Mouse (Mus musculus): ENCODE results near the gene Fam114a2. TPM values are rescaled to one million over a fixed set of nuclear protein-coding genes. Genes with fewer than 3 reads are reported as not detected.
A peak's percentile ranks its signal among the peaks of the same experiment; 100 is the strongest.

The Fam114a2 gene
- polyA plus RNA-seq, 1 experiment from 2014 or later: 59.1 TPM

GRCm38 (mm10) chr11:57525900-57526299, 7.5 kb upstream of the Fam114a2 start:
- ATAC-seq (ENCODE audit: insufficient read depth, low FRiP score, low TSS enrichment) (no peak), DNase-seq (ENCODE audit: low spot score) (no peak)
- Histone ChIP-seq H3K4me1 (ENCODE audit: control insufficient read depth, insufficient read depth, low read length) (no peaks in the 10 kb centered on the region), H3K36me3 (ENCODE audit: control insufficient read depth, insufficient read depth, low read length) (peaks cover 2% of the 10 kb centered on the region; the same call in 1 of the 2 replicates), H3K9me3 (ENCODE audit: control insufficient read depth, low read length) (no peaks in the 10 kb centered on the region), H3K9ac (ENCODE audit: low read length) (no peak overlapping the region), H3K27me3 (ENCODE audit: control insufficient read depth, insufficient read depth, low read length) (no peaks in the 10 kb centered on the region), H3K4me2 (ENCODE audit: low read depth) (no peak overlapping the region), H3K27ac (ENCODE audit: low read depth, low read length) (no peak overlapping the region), H3K4me3 (ENCODE audit: low read depth, low read length) (no peak overlapping the region)
- 88% methylated on average over 3 of the region's 3 CpGs for WGBS

GRCm38 (mm10) chr11:57524597-57524996, 6.2 kb upstream of the Fam114a2 start:
- no peaks in the 10 kb centered on the region for H3K4me1 ChIP-seq (ENCODE audit: control insufficient read depth, insufficient read depth, low read length)
- no peak overlapping the region for H3K4me3 ChIP-seq (ENCODE audit: low read depth, low read length)
- no peak overlapping the region for H3K27ac ChIP-seq (ENCODE audit: low read depth, low read length)
- no peaks in the 10 kb centered on the region for H3K27me3 ChIP-seq (ENCODE audit: control insufficient read depth, insufficient read depth, low read length)
- ATAC-seq (ENCODE audit: insufficient read depth, low FRiP score, low TSS enrichment) (no peak), DNase-seq (ENCODE audit: low spot score) (no peak)
- no peak overlapping the region for H3K4me2 ChIP-seq (ENCODE audit: low read depth)
- H3K36me3 ChIP-seq (ENCODE audit: control insufficient read depth, insufficient read depth, low read length): 0 out of 2 replicates have a peak, but pooled peaks cover 2% of the 10 kb centered on the region
- H3K9ac ChIP-seq (ENCODE audit: low read length): no peak overlapping the region
- H3K9me3 ChIP-seq (ENCODE audit: control insufficient read depth, low read length): no peaks in the 10 kb centered on the region

- WGBS: 95% methylated on average over 3 of the region's 3 CpGs
- no peaks in the 10 kb centered on the region for H3K9me3 ChIP-seq (ENCODE audit: control insufficient read depth, low read length)
- DNase-seq (ENCODE audit: low spot score): no peak
- H3K4me2 ChIP-seq (ENCODE audit: low read depth): no peak overlapping the region
- ATAC-seq (ENCODE audit: insufficient read depth, low FRiP score, low TSS enrichment): no peak
- H3K27ac ChIP-seq (ENCODE audit: low read depth, low read length): no peak overlapping the region
- no peak overlapping the region for H3K9ac ChIP-seq (ENCODE audit: low read length)
- no peak overlapping the region for H3K4me3 ChIP-seq (ENCODE audit: low read depth, low read length)
- H3K36me3 ChIP-seq (ENCODE audit: control insufficient read depth, insufficient read depth, low read length): 0 out of 2 replicates have a peak, but pooled peaks cover 2% of the 10 kb centered on the region
- H3K27me3 ChIP-seq (ENCODE audit: control insufficient read depth, insufficient read depth, low read length): no peaks in the 10 kb centered on the region
- H3K4me1 ChIP-seq (ENCODE audit: control insufficient read depth, insufficient read depth, low read length): 0 out of 2 replicates have a peak, but pooled peaks cover 3% of the 10 kb centered on the region
These were observed 5.0 kb upstream of the Fam114a2 start for GRCm38 (mm10) chr11:57523418-57523817.

GRCm38 (mm10) chr11:57522046-57522445, 3.6 kb upstream of the Fam114a2 start:
- Histone ChIP-seq H3K4me1 (ENCODE audit: control insufficient read depth, insufficient read depth, low read length) (peaks cover 6% of the 10 kb centered on the region; the same call in 1 of the 2 replicates), H3K36me3 (ENCODE audit: control insufficient read depth, insufficient read depth, low read length) (0 out of 2 replicates have a peak, but pooled peaks cover 2% of the 10 kb centered on the region), H3K4me2 (ENCODE audit: low read depth) (no peak overlapping the region), H3K9me3 (ENCODE audit: control insufficient read depth, low read length) (no peaks in the 10 kb centered on the region), H3K27me3 (ENCODE audit: control insufficient read depth, insufficient read depth, low read length) (no peaks in the 10 kb centered on the region), H3K4me3 (ENCODE audit: low read depth, low read length) (no peak overlapping the region), H3K9ac (ENCODE audit: low read length) (no peak overlapping the region), H3K27ac (ENCODE audit: low read depth, low read length) (no peak overlapping the region)
- DNase-seq (ENCODE audit: low spot score) (no peak), ATAC-seq (ENCODE audit: insufficient read depth, low FRiP score, low TSS enrichment) (no peak)
- WGBS: 89% methylated on average over 7 of the region's 7 CpGs

- 98% methylated on average over 3 of the region's 3 CpGs for WGBS
- Histone ChIP-seq H3K4me1 (ENCODE audit: control insufficient read depth, insufficient read depth, low read length) (peaks cover 8% of the 10 kb centered on the region; the same call in 1 of the 2 replicates), H3K9me3 (ENCODE audit: control insufficient read depth, low read length) (no peaks in the 10 kb centered on the region), H3K4me3 (ENCODE audit: low read depth, low read length) (no peak overlapping the region), H3K4me2 (ENCODE audit: low read depth) (no peak overlapping the region), H3K36me3 (ENCODE audit: control insufficient read depth, insufficient read depth, low read length) (0 out of 2 replicates have a peak, but pooled peaks cover 2% of the 10 kb centered on the region), H3K27ac (ENCODE audit: low read depth, low read length) (no peak overlapping the region), H3K27me3 (ENCODE audit: control insufficient read depth, insufficient read depth, low read length) (no peaks in the 10 kb centered on the region), H3K9ac (ENCODE audit: low read length) (no peak overlapping the region)
- DNase-seq (ENCODE audit: low spot score) (no peak), ATAC-seq (ENCODE audit: insufficient read depth, low FRiP score, low TSS enrichment) (no peak)
These were observed 2.8 kb upstream of the Fam114a2 start for GRCm38 (mm10) chr11:57521206-57521605.

GRCm38 (mm10) chr11:57519304-57519703, 887 bp upstream of the Fam114a2 start:
- Histone ChIP-seq H3K27me3 (ENCODE audit: control insufficient read depth, insufficient read depth, low read length) (no peaks in the 10 kb centered on the region), H3K4me2 (ENCODE audit: low read depth) (peak overlapping the region; percentile 56), H3K27ac (ENCODE audit: low read depth, low read length) (no peak overlapping the region), H3K9me3 (ENCODE audit: control insufficient read depth, low read length) (no peaks in the 10 kb centered on the region), H3K4me1 (ENCODE audit: control insufficient read depth, insufficient read depth, low read length) (peaks cover 8% of the 10 kb centered on the region; the same call in 1 of the 2 replicates), H3K4me3 (ENCODE audit: low read depth, low read length) (peak overlapping the region; percentile 91), H3K36me3 (ENCODE audit: control insufficient read depth, insufficient read depth, low read length) (0 out of 2 replicates have a peak, but pooled peaks cover 2% of the 10 kb centered on the region), H3K9ac (ENCODE audit: low read length) (peak overlapping the region; percentile 87)
- DNase-seq (ENCODE audit: low spot score): no peak
- ATAC-seq (ENCODE audit: insufficient read depth, low FRiP score, low TSS enrichment): no peak
- 76% methylated on average over 5 of the region's 5 CpGs for WGBS

GRCm38 (mm10) chr11:57518751-57519148, 333 bp upstream of the Fam114a2 start:
- Histone ChIP-seq H3K4me1 (ENCODE audit: control insufficient read depth, insufficient read depth, low read length) (peaks cover 8% of the 10 kb centered on the region; the same call in 1 of the 2 replicates), H3K27ac (ENCODE audit: low read depth, low read length) (no peak overlapping the region), H3K36me3 (ENCODE audit: control insufficient read depth, insufficient read depth, low read length) (0 out of 2 replicates have a peak, but pooled peaks cover 2% of the 10 kb centered on the region), H3K9me3 (ENCODE audit: control insufficient read depth, low read length) (no peaks in the 10 kb centered on the region), H3K27me3 (ENCODE audit: control insufficient read depth, insufficient read depth, low read length) (no peaks in the 10 kb centered on the region), H3K9ac (ENCODE audit: low read length) (peak overlapping the region; percentile 87), H3K4me2 (ENCODE audit: low read depth) (peak overlapping the region; percentile 56), H3K4me3 (ENCODE audit: low read depth, low read length) (peak overlapping the region; percentile 91)
- peak; percentile 49 for ATAC-seq (ENCODE audit: insufficient read depth, low FRiP score, low TSS enrichment)
- DNase-seq (ENCODE audit: low spot score): no peak
- WGBS: under 1% methylated on average over 14 of the region's 16 CpGs

GRCm38 (mm10) chr11:57516946-57517441, 1.4 kb downstream of the Fam114a2 start:
- no peak for DNase-seq (ENCODE audit: low spot score)
- Histone ChIP-seq H3K9ac (ENCODE audit: low read length) (no peak overlapping the region), H3K4me2 (ENCODE audit: low read depth) (no peak overlapping the region), H3K9me3 (ENCODE audit: control insufficient read depth, low read length) (no peaks in the 10 kb centered on the region), H3K27ac (ENCODE audit: low read depth, low read length) (no peak overlapping the region), H3K4me1 (ENCODE audit: control insufficient read depth, insufficient read depth, low read length) (peaks cover 8% of the 10 kb centered on the region; the same call in 1 of the 2 replicates), H3K27me3 (ENCODE audit: control insufficient read depth, insufficient read depth, low read length) (no peaks in the 10 kb centered on the region), H3K36me3 (ENCODE audit: control insufficient read depth, insufficient read depth, low read length) (peaks cover 5% of the 10 kb centered on the region; the same call in 1 of the 2 replicates), H3K4me3 (ENCODE audit: low read depth, low read length) (no peak overlapping the region)
- ATAC-seq (ENCODE audit: insufficient read depth, low FRiP score, low TSS enrichment): no peak
- 75% methylated on average over 5 of the region's 5 CpGs for WGBS

GRCm38 (mm10) chr11:57515218-57515617, 3.2 kb downstream of the Fam114a2 start:
- Histone ChIP-seq H3K4me2 (ENCODE audit: low read depth) (no peak overlapping the region), H3K36me3 (ENCODE audit: control insufficient read depth, insufficient read depth, low read length) (peaks cover 8% of the 10 kb centered on the region), H3K4me1 (ENCODE audit: control insufficient read depth, insufficient read depth, low read length) (peaks cover 8% of the 10 kb centered on the region; the same call in 1 of the 2 replicates), H3K27ac (ENCODE audit: low read depth, low read length) (no peak overlapping the region), H3K27me3 (ENCODE audit: control insufficient read depth, insufficient read depth, low read length) (no peaks in the 10 kb centered on the region), H3K9ac (ENCODE audit: low read length) (no peak overlapping the region), H3K9me3 (ENCODE audit: control insufficient read depth, low read length) (no peaks in the 10 kb centered on the region), H3K4me3 (ENCODE audit: low read depth, low read length) (no peak overlapping the region)
- ATAC-seq (ENCODE audit: insufficient read depth, low FRiP score, low TSS enrichment) (no peak), DNase-seq (ENCODE audit: low spot score) (no peak)
- 93% methylated on average over 5 of the region's 5 CpGs for WGBS
